Mouse (Mus musculus): ENCODE data around the gene Epb41l1.

GRCm38 (mm10) chr2:156401331-156401730 lies 19.4 kb upstream of the Epb41l1 start:
- no peak for TF ChIP-seq CTCF (IDR thresholded peaks at IDR 0.05; ENCODE audit: low read depth, low read length)
- no peak for TF ChIP-seq GATA1 (IDR thresholded peaks at IDR 0.05; ENCODE audit: borderline replicate concordance, low read length)
